Mouse (Mus musculus) embryonic facial prominence, embryonic 12.5 days (tissue): ENCODE measurements around the gene Gnl1. TPM values are rescaled to one million over a fixed set of nuclear protein-coding genes. Genes with fewer than 3 reads are reported as not detected.
"Not testable (repeated sequence)": the region's sequence is repeated elsewhere in the genome, so short reads cannot be mapped to it uniquely, and the experiment has no call there.

Experiments used
- ATAC-seq: fragments of 200-750 bp; cut with Nextera tagmentation; 2 replicates; pipeline ENCODE4 v1.8.0; 2017; ENCODE audit not compliant: insufficient number of reproducible peaks, insufficient read depth, low FRiP score, low TSS enrichment
- H3K27ac ChIP-seq: fragments of 300-500 bp; sonication (generic); 2 replicates; pipeline ENCODE4 v1.5.1; 2016; ENCODE audit warnings: mild to moderate bottlenecking
- H3K27me3 ChIP-seq: fragments of 300-500 bp; sonication (generic); 2 replicates; pipeline ENCODE4 v1.6.1; 2016; ENCODE audit warnings: mild to moderate bottlenecking, moderate library complexity
- H3K36me3 ChIP-seq: fragments of 300-500 bp; sonication (generic); 2 replicates; pipeline ENCODE4 v1.6.1; 2016; ENCODE audit warnings: mild to moderate bottlenecking
- H3K4me1 ChIP-seq: fragments of 300-500 bp; sonication (generic); 2 replicates; pipeline ENCODE4 v1.6.1; 2016
- H3K4me2 ChIP-seq: fragments of 300-500 bp; sonication (generic); replicated peaks from 2 replicates; pipeline ENCODE4 v1.6.1; 2016; ENCODE audit warnings: mild to moderate bottlenecking, moderate library complexity
- H3K4me3 ChIP-seq: fragments of 300-500 bp; sonication (generic); 2 replicates; pipeline ENCODE4 v1.5.1; 2016; ENCODE audit warnings: mild to moderate bottlenecking
- H3K9ac ChIP-seq: fragments of 300-500 bp; sonication (generic); 2 replicates; pipeline ENCODE4 v1.6.1; 2016; ENCODE audit warnings: mild to moderate bottlenecking, moderate library complexity
- H3K9me3 ChIP-seq: fragments of 300-500 bp; sonication (generic); 2 replicates; pipeline ENCODE4 v1.6.1; 2016; ENCODE audit warnings: mild to moderate bottlenecking, moderate library complexity
- WGBS: fragments of 180-500 bp; shearing (Covaris S2); methylation state at CpG from one replicate; pipeline ENCODE4 v1.1.7; 2016; 5-methylcytosine and 5-hydroxymethylcytosine counted together
- polyA plus RNA-seq: library from polyadenylated mRNA; unstranded; fragments of >200 nt; fragmentation: Nextera tagmentation; extraction: Ambion mirVana; gene quantifications from 2 replicates; pipeline ENCODE4 v1.2.1, GENCODE M21; 2016

Gnl1 gene
- polyA plus RNA-seq, result 69.9 and 71.5 TPM in 2 replicates

DNA sequence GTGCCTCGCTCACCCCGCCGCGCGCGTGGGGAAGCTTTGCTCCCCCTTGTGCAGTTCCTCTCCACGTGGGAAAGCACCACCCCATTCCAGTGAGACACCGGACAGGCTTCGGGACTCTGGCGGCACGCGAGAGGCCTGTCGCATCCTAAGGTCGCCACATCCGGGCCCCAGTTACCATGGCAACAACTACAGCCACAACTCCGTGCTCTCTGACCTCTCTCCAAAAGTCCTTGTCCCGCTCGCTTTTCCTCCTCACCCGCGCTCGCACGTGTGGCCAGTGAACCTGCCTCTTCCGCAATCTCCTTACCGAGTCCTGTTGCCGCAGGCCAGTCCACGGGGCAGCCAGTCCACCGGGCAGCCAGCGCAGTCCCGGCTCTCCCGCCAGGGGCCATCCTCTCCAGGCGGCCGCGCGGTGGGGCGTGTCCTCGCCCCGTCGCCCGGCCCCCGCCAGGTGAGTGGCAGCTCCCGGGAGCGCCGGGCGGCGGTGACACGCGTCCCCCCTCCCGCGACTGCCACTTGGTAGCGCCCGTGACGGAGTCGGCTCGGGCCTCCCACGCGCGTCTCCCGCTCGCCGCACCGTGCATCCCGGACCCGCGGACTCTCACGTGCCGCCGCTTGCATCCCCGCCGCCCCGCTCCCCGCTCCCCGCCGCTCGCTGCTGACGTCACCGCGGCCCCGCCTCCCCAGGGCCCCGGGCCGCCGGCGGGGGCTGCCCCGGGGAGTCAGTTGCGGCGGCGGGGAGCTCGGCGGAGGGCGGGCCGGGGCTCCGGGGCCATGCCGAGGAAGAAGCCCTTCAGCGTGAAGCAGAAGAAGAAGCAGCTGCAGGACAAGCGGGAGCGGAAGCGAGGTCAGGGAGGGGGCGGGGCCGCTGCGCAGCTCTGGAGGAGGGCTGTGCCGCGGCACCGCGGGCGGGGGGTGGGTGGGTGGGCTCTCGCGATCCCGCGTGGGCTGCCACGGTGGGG, at the start of gene Gnl1, which contains the start of gene Prr3:
Gnl1 (plus strand) TSS at position 451 of the 962 bp plus-strand sequence.
Prr3 (minus strand) TSS at position 836 of the 962 bp plus-strand sequence.
- peaks cover 32% of the 10 kb centered on the region for H3K36me3 ChIP-seq
- H3K27me3 ChIP-seq, result no peaks in the 10 kb centered on the region
- H3K4me2 ChIP-seq, result peak within 1 kb of the TSS; percentile 78
- H3K4me3 ChIP-seq, result peak within 1 kb of the TSS; percentile 95
- peak; percentile 76 for ATAC-seq
- peak within 1 kb of the TSS; percentile 97 for H3K27ac ChIP-seq
- peak within 1 kb of the TSS; percentile 87 for H3K9ac ChIP-seq
- H3K9me3 ChIP-seq, result no peaks in the 10 kb centered on the region
- WGBS, result under 1% methylated on average over 94 of the region's 109 CpGs
- H3K4me1 ChIP-seq, result peaks cover 16% of the 10 kb centered on the region

- Histone ChIP-seq H3K27ac (no peak overlapping the region), H3K4me1 (no peaks in the 10 kb centered on the region), H3K9ac (no peak overlapping the region), H3K36me3 (peaks cover 60% of the 10 kb centered on the region), H3K9me3 (no peaks in the 10 kb centered on the region), H3K4me2 (no peak overlapping the region), H3K27me3 (no peaks in the 10 kb centered on the region), H3K4me3 (no peak overlapping the region)
- WGBS, result 94% methylated on average over 12 of the region's 12 CpGs
- ATAC-seq, result peak; percentile 24; the same call in 1 of the 2 replicates
Observed at GRCm38 (mm10) chr17:35930627-35931026, 49.0 kb upstream of the Gnl1 start.

DNA sequence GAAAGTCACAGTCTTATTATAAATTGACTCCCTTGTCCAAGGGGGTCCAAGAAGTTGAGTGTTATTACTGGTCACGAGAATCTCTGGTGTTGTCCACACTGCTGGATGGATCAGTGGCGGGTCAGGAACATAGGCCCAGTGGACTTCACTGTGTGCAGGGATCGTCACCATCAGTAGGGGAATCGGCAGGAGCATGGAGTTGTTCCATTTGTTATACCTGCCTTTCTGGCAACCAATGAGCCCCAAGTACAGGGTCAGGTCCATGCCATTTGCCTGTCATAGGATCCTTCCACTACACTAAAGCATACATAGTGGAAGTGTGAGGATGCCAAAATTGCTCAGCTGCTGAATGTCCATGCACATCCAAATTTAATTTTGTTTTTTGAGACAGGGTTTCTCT, 47.0 kb upstream of the Gnl1 start:
- H3K9ac ChIP-seq, result no peak overlapping the region
- H3K27ac ChIP-seq, result no peak overlapping the region
- no peaks in the 10 kb centered on the region for H3K4me1 ChIP-seq
- H3K36me3 ChIP-seq, result peaks cover 43% of the 10 kb centered on the region
- no peak overlapping the region for H3K4me3 ChIP-seq
- no peaks in the 10 kb centered on the region for H3K9me3 ChIP-seq
- H3K4me2 ChIP-seq, result no peak overlapping the region
- no peaks in the 10 kb centered on the region for H3K27me3 ChIP-seq
- 87% methylated on average over 4 of the region's 4 CpGs for WGBS
- ATAC-seq, result no peak

DNA sequence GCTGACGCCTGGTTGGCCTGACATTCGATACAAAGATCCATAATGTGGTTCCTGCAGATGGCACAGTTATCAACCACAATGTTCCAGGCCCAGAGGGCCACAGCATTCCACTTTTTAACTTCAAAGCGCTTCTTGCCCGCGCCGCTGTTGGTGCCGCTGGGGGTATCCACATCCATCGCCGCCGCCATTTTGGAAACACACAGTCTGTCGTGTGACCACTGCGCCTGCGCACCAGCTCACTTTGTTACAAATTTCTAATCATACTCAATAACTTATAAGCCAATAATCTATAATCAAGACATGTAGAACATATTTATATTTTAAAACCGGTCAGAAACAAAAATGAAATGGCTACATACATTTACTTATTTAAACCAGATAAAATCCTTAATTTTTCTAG, 43.9 kb upstream of the Gnl1 start:
- not testable (repeated sequence) for H3K9ac ChIP-seq, H3K4me2 ChIP-seq, ATAC-seq, H3K27me3 ChIP-seq, H3K4me3 ChIP-seq, H3K27ac ChIP-seq, H3K9me3 ChIP-seq, H3K4me1 ChIP-seq
- 85% methylated on average over 14 of the region's 14 CpGs for WGBS
- H3K36me3 ChIP-seq, result peaks cover 11% of the 10 kb centered on the region

DNA sequence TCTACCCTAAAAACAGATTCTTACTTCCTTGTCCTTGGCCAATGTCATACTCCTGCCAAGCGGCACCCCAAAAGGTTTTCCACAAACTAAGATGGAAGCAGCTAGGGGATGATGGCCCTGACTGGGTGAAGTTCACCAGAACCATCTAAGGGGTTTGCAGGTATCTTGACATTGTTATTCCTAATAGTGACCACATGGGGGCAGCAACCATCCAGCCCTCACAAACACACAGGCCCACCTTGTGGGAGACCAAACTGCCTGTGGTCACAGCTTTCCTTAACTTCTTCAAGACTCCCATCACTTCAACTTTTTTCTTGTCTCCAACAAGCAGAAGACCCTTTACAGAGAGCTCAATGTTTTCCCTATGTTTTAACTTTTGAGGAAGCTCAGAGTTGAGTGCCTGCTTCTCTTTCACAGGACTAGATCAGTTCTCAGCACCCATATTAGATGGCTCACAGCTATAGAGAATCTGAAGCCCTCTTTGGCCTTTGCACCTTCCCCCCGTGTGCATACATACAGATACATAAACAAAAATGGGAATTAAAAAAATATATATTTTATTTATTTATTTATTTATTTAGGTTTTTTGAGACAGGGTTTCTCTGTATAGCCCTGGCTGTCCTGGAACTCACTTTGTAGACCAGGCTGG, 41.8 kb upstream of the Gnl1 start:
- Histone ChIP-seq H3K27me3 (no peaks in the 10 kb centered on the region), H3K9me3 (no peaks in the 10 kb centered on the region), H3K4me2 (no peak overlapping the region), H3K4me1 (no peaks in the 10 kb centered on the region), H3K27ac (no peak overlapping the region), H3K4me3 (no peak overlapping the region), H3K36me3 (0 out of 2 replicates have a peak, but pooled peaks cover under 1% of the 10 kb centered on the region), H3K9ac (no peak overlapping the region)
- no peak for ATAC-seq
- 33% methylated on average over 2 of the region's 2 CpGs for WGBS

DNA sequence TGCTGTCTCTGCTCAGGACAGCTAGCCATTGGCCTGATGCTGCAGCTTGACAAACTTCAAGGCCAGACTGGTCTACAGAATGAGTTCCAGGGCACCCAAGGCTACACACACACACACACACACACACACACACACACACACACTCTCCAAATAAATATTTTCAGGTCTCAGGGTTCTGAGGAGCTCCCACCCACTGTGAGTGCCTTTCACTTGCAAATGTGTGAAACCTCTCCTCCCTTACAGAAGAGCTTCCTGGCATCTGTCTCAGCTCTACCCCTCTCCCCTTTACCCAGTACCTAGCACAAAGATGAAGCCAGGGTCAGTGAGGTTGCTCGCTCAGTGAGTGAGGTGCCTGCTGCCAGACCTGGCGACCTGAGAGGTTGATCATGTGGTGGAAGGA, 40.5 kb upstream of the Gnl1 start:
- no peak; the same call in 1 of the 2 replicates for ATAC-seq
- Histone ChIP-seq H3K4me1 (no peaks in the 10 kb centered on the region), H3K27ac (no peak overlapping the region), H3K36me3 (no peaks in the 10 kb centered on the region), H3K9me3 (no peaks in the 10 kb centered on the region), H3K27me3 (no peaks in the 10 kb centered on the region), H3K4me2 (no peak overlapping the region), H3K9ac (no peak overlapping the region), H3K4me3 (no peak overlapping the region)
- 65% methylated on average over 2 of the region's 2 CpGs for WGBS

GRCm38 (mm10) chr17:35939941-35940340, 39.7 kb upstream of the Gnl1 start:
- no peak for ATAC-seq
- WGBS, result 56% methylated on average over 1 of the region's 1 CpGs
- Histone ChIP-seq H3K4me2 (no peak overlapping the region), H3K9me3 (no peaks in the 10 kb centered on the region), H3K4me1 (no peaks in the 10 kb centered on the region), H3K27me3 (no peaks in the 10 kb centered on the region), H3K27ac (no peak overlapping the region), H3K36me3 (no peaks in the 10 kb centered on the region), H3K4me3 (no peak overlapping the region), H3K9ac (no peak overlapping the region)

DNA sequence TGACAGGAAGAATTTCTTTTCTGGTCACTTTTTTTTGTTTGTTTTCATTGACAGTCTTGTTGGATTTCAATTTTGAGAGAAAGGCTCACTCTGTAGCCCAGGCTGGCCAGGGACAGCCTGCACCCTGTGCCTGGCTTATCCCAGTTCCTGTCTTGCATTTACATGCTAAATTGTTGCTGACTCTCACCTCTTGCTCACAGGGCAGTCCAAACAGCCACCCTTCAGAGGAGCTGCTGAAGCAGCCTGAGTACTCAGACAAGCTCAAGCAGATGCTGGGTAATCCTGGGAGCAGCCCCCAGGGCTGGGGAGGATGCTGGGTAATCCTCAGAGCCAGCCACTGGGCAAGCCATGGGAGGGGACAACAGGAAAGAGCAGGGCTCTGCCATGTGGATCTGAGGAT, 28.7 kb upstream of the Gnl1 start:
- H3K9ac ChIP-seq, ATAC-seq, H3K27ac ChIP-seq, H3K4me2 ChIP-seq, H3K9me3 ChIP-seq, H3K4me3 ChIP-seq, H3K4me1 ChIP-seq, H3K36me3 ChIP-seq, H3K27me3 ChIP-seq: not testable (repeated sequence)

GRCm38 (mm10) chr17:35952559-35952958, 27.1 kb upstream of the Gnl1 start:
- H3K4me1 ChIP-seq, H3K27me3 ChIP-seq, H3K9ac ChIP-seq, H3K9me3 ChIP-seq, H3K27ac ChIP-seq, H3K4me3 ChIP-seq, H3K4me2 ChIP-seq: not testable (repeated sequence)
- 93% methylated on average over 3 of the region's 3 CpGs for WGBS
- peak; percentile 56; the same call in 1 of the 2 replicates for ATAC-seq
- peaks cover 21% of the 10 kb centered on the region for H3K36me3 ChIP-seq

DNA sequence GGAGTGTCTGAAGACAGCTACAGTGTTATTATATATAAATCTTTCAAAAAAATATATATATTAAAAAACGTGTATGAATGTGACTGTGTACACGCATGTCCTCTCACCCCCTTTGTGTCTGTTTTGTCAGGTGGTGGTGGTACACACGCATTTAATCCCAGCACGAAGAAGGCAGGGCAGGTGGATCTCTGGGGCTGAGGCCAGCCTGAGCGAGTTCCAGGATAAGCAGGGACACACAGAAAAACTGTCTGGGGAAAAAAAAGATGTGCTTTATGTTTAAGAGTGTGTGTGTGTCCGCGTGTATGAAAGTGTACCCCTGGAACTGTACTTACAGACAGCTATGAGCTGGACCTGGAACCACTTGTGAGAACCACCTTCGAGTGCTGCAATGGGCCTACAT, 25.0 kb upstream of the Gnl1 start:
- no peaks in the 10 kb centered on the region for H3K27me3 ChIP-seq
- H3K9me3 ChIP-seq, result no peaks in the 10 kb centered on the region
- no peak for ATAC-seq
- H3K9ac ChIP-seq, result no peak overlapping the region
- peaks cover 43% of the 10 kb centered on the region for H3K36me3 ChIP-seq
- H3K4me1 ChIP-seq, result no peaks in the 10 kb centered on the region
- 76% methylated on average over 8 of the region's 8 CpGs for WGBS
- H3K4me3 ChIP-seq, result no peak overlapping the region
- H3K27ac ChIP-seq, result no peak overlapping the region
- H3K4me2 ChIP-seq, result no peak overlapping the region

DNA sequence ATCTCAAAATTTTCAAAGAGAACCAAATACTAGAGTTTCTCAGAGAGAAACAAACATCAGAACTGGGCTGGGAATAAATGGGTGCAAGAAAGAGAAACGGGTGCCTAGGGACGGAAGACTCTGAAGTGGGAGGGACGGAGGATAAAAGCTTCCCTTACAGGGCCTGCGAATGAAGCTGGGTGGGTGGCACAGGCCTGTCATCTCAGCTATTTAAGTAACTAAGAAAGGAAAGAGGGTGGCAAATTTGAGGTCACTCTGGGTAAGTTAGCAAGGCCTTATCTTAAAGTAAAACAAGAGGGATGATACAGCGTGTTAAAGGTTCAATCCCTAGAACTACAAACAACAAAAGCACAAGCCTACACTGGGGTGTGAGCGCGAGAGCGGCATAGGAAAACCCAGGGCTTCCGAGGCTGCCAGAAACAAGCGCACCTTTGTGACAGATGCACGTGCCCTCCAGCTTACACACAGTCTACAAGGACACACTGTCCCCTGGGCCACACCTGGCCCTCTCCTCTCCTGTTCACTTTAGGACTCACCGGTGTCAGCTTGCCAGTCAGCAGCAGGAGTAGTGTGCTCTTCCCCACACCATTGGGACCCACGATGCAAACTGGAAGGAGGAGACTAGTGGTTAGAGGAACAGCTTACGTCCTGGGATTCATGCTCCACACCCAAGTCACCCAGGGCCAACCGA, 21.0 kb upstream of the Gnl1 start:
- Histone ChIP-seq H3K4me1 (no peaks in the 10 kb centered on the region), H3K9me3 (no peaks in the 10 kb centered on the region), H3K9ac (no peak overlapping the region), H3K27ac (no peak overlapping the region), H3K4me3 (no peak overlapping the region), H3K36me3 (peaks cover 82% of the 10 kb centered on the region), H3K27me3 (no peaks in the 10 kb centered on the region), H3K4me2 (no peak overlapping the region)
- ATAC-seq, result no peak
- 95% methylated on average over 15 of the region's 15 CpGs for WGBS
